Mouse (Mus musculus): ENCODE data around the gene Asb10.

DNA sequence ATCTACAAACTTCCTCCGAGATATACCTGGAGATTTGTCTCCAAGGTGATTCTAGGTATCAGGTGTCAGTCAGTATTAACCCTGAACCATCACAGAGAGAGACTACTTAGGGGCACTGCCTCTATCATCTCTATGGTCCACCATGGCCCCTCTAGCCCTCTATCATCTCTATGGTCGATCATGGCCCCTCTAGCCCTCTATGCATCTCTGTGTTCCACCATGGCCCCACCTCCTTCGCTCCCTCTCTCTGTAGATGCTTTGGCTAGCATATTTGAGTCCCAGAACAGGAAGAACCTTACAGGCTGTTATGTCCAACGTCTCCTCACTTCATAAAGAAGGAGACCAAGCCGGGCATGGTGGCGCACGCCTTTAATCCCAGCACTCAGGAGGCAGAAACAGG lies 1.9 kb upstream of the Asb10 start:
- TF ChIP-seq CTCF (IDR thresholded peaks at IDR 0.05; ENCODE audit: control insufficient read depth, insufficient read depth, insufficient read length) (no peak), CEBPB (IDR thresholded peaks at IDR 0.05; ENCODE audit: low read depth) (no peak)
